Mouse (Mus musculus): ENCODE results near the gene Tmem138. TPM values are rescaled to one million over a fixed set of nuclear protein-coding genes. Genes with fewer than 3 reads are reported as not detected.

Tmem138 gene
- polyA plus RNA-seq, 1 experiment from 2014 or later: 26.8 TPM

DNA sequence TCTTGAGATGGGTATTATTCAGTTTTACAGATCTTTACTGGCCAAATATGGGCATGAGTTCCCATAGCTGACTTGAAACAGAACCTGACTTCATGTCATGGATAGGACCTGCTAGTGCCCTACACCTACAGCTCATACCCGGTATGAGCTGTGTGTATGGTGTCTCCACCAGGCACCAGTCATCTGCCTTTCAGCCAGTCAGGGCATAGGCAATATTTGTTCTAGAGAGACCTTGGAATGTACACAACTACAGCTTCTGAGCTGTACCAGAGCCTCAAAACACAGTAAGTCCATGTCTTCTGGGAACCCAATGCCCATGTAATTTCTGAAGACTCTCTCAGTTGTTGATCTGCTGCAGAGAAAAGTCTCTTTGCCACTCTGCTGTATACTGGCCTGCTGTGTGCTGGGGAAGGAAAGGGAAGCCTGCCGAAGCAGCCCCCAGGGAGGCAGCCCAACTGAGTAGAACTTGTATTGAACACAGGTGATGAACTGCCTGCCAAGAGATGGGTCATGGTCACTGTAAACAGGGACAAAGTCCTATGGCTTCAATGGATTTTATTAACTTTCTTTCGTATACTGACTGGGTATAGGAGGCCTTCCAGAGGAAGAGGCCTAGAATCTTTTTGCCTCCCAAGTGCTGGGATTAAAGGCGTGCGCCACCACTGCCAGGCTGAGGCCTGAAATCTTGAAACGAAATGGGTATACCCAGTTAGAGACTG, 14.7 kb upstream of the Tmem138 start:
- Histone ChIP-seq H3K9me3 (no peaks in the 10 kb centered on the region), H3K27me3 (replicated peaks) (no peaks in the 10 kb centered on the region), H3K36me3 (peaks cover 13% of the 10 kb centered on the region), H3K27ac (no peak overlapping the region), H3K4me3 (replicated peaks) (no peak overlapping the region), H3K4me1 (replicated peaks) (no peaks in the 10 kb centered on the region), H3K4me2 (replicated peaks) (no peak overlapping the region), H3K9ac (no peak overlapping the region)
- ATAC-seq: no peak
- WGBS: 85% methylated on average over 6 of the region's 6 CpGs

DNA sequence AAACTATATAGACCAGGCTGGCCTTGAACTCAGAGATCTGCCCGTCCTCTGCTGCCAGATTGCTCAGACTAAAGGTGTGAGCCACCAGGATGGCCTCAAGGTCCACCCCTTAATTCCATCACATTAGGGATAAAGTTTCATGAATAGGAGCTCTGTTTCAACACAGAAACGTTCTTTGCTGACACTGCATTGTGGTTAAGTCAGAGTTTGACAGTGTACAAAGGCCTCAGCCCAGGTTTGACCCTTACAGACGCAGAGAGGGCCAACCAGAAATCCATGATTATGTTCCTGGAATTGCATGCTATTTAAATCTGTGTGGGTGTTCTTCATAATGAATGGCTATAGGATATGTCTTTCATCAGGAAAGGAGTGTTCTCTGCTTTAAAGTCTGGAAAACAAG, 13.1 kb upstream of the Tmem138 start:
- Histone ChIP-seq H3K36me3 (peaks cover 7% of the 10 kb centered on the region; the same call in 1 of the 2 replicates), H3K27ac (no peak overlapping the region), H3K4me2 (replicated peaks) (no peak overlapping the region), H3K9me3 (no peaks in the 10 kb centered on the region), H3K4me3 (replicated peaks) (no peak overlapping the region), H3K9ac (no peak overlapping the region), H3K27me3 (replicated peaks) (no peaks in the 10 kb centered on the region), H3K4me1 (replicated peaks) (no peaks in the 10 kb centered on the region)
- no peak for ATAC-seq
- 71% methylated on average over 3 of the region's 3 CpGs for WGBS

DNA sequence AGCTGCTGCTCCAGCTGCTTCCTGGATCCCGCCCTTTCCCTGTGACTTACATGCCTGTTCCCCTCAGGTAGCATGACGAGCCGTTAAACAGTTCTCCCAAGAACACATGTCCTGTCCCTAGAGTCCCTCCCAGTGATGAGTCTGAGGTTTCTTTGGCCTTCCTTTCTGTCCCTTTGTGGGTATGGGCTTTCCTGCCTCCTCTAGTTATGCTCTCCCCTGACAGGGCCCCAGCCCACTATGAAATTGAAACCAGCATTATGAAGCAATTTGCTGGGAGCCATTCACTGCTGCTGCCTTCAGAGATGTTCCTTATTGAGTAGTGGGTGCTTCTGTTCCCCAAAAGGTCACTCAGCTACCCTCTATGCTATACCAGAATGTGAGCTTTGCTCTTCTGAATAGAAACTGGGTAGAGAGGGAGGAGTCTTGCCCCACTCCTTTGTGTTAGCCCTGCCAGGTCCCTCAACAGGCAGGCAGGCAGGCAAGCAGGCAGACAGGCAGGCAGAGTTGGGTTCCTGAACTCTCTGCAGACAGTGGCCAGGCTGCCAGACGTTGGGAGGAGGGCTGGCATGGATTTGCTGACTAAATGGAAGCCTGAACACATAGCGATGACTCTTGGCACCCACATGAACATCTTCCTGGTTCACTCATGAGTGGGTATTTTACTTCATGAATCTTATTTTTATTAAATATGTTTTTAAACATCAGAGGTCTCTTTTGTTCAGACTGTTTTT, 12.1 kb upstream of the Tmem138 start:
- H3K9me3 ChIP-seq: no peaks in the 10 kb centered on the region
- H3K27me3 ChIP-seq (replicated peaks): no peaks in the 10 kb centered on the region
- no peak overlapping the region for H3K9ac ChIP-seq
- H3K4me1 ChIP-seq (replicated peaks): no peaks in the 10 kb centered on the region
- no peak overlapping the region for H3K4me3 ChIP-seq (replicated peaks)
- 61% methylated on average over 5 of the region's 5 CpGs for WGBS
- no peak overlapping the region for H3K27ac ChIP-seq
- no peak overlapping the region for H3K4me2 ChIP-seq (replicated peaks)
- ATAC-seq: no peak; the same call in 1 of the 2 replicates
- peaks cover 7% of the 10 kb centered on the region; the same call in 1 of the 2 replicates for H3K36me3 ChIP-seq

DNA sequence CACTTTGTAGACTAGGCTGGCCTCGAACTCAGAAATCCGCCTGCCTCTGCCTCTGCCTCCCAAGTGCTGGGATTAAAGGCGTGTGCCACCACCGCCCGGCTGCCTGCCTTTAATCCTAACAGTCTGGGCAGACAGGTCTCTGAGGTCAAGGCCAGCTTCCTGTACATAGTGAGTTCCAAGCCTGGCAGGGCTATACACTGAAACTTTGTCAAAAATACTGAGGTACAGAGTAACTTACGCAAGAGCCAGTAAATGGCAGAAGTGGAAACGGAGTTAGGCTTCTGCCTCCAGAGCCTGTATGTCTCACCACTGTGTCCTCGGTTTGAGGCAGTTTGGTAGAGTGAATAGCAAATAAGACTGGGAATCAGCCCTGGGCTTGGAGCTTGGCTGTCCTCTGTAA, 10.1 kb upstream of the Tmem138 start:
- H3K27me3 ChIP-seq (replicated peaks): no peaks in the 10 kb centered on the region
- H3K4me3 ChIP-seq (replicated peaks): no peak overlapping the region
- peaks cover 4% of the 10 kb centered on the region; the same call in 1 of the 2 replicates for H3K36me3 ChIP-seq
- no peak overlapping the region for H3K27ac ChIP-seq
- WGBS: 84% methylated on average over 8 of the region's 8 CpGs
- no peak for ATAC-seq
- H3K4me2 ChIP-seq (replicated peaks): no peak overlapping the region
- no peak overlapping the region for H3K9ac ChIP-seq
- no peaks in the 10 kb centered on the region for H3K4me1 ChIP-seq (replicated peaks)
- no peaks in the 10 kb centered on the region for H3K9me3 ChIP-seq

DNA sequence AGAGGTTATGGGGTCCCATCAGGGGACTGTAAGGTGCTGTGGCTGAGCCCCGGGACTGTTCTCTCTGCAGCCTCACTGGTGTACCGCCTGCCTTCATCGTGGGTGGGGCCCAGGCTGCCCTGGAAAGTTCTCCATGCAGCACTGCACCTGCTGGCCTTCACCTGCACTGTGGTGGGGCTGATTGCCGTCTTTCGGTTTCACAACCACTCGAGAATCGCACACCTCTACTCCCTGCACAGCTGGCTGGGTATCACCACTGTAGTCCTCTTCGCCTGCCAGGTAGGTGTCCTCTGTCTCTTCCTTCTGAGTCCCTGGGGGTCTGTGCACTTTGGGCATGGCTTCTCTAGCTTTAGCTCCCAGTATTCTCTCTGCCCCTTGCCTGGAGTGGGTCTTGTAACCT, 8.0 kb upstream of the Tmem138 start:
- H3K36me3 ChIP-seq: peaks cover 4% of the 10 kb centered on the region; the same call in 1 of the 2 replicates
- peak; percentile 85 for ATAC-seq
- no peaks in the 10 kb centered on the region for H3K27me3 ChIP-seq (replicated peaks)
- no peak overlapping the region for H3K27ac ChIP-seq
- no peaks in the 10 kb centered on the region for H3K4me1 ChIP-seq (replicated peaks)
- no peak overlapping the region for H3K4me3 ChIP-seq (replicated peaks)
- no peaks in the 10 kb centered on the region for H3K9me3 ChIP-seq
- no peak overlapping the region for H3K9ac ChIP-seq
- WGBS: 59% methylated on average over 8 of the region's 8 CpGs
- no peak overlapping the region for H3K4me2 ChIP-seq (replicated peaks)

DNA sequence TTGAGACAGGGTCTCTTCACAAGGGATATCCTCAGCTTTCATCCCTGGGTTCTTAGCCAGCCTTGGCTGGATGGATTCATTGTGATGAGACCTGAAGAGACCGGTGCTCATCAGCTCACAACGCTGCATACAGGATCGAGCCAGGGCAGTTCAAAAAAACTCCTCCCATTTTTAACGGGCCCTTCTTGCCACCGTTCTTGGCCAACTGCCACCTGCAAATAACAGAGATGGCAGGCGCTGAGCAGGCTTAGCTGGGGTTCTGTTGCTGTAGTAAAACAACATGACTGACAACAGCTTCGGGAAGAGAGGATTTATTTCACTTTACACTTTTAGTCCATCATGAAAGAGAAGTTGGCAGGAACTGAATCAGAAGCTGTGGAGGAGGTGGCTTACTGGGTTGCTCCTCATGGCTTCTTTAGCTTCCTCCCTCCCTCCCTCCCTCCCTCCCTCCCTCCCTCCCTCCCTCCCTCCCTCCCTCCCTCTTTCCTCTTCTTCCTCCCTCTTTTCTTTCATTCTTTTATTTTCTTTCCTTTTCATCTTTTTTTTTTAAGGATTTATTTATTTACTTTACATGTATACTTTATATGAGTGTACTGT, 6.5 kb upstream of the Tmem138 start:
- 76% methylated on average over 7 of the region's 7 CpGs for WGBS

DNA sequence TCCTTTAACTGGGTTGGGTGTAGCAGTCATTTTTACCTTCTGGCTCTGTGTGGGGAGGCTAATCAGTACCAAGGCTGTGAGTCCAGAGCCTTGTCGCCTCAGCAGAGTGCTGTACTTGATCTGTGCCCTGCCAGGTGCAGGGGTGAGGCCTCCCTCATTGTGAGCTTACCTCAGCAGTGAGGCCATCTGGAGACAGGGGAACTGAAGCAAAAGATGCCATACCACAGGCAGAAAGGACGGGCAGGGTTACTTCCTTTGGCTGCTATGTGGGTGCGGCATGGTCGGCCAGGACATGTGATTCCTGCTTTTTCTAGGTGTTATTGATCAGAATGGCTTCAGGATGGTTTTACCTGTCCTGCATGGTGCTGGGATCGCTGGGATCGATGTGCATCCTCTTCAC, 4.8 kb upstream of the Tmem138 start:
- Histone ChIP-seq H3K4me1 (replicated peaks) (peaks cover 3% of the 10 kb centered on the region; the same call in 1 of the 2 replicates), H3K27ac (no peak overlapping the region), H3K4me2 (replicated peaks) (no peak overlapping the region), H3K9me3 (no peaks in the 10 kb centered on the region), H3K4me3 (replicated peaks) (no peak overlapping the region), H3K27me3 (replicated peaks) (no peaks in the 10 kb centered on the region), H3K36me3 (no peaks in the 10 kb centered on the region), H3K9ac (no peak overlapping the region)
- ATAC-seq: no peak
- WGBS: 82% methylated on average over 6 of the region's 6 CpGs

More for the DNA sequence above, 6.5 kb upstream of the Tmem138 start:
- ATAC-seq: no peak
- H3K4me1 ChIP-seq (replicated peaks): no peaks in the 10 kb centered on the region
- H3K27ac ChIP-seq: no peak overlapping the region
- H3K4me3 ChIP-seq (replicated peaks): no peak overlapping the region
- H3K4me2 ChIP-seq (replicated peaks): no peak overlapping the region
- no peak overlapping the region for H3K9ac ChIP-seq
- no peaks in the 10 kb centered on the region for H3K27me3 ChIP-seq (replicated peaks)
- H3K36me3 ChIP-seq: no peaks in the 10 kb centered on the region
- no peaks in the 10 kb centered on the region for H3K9me3 ChIP-seq

DNA sequence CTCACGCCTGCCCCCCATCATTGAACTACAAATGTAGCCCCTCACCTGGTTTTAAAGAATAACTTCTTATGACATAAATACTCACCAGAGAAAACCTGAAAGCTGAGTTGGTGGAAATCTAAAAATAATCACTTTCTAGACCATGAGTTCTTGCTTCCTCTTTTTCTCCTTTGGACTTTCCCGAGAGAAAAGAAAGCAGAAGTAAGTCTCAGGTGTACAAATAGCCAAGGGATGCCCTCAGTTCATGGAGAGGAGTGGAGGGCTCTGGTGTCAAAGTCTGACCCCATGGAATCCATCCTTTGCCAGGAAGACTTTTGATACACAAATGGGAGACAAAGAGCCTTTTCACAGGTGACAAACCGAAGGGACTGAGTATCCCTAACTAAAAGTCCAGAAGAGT, 3.6 kb upstream of the Tmem138 start:
- Histone ChIP-seq H3K27ac (no peak overlapping the region), H3K4me2 (replicated peaks) (no peak overlapping the region), H3K9me3 (no peaks in the 10 kb centered on the region), H3K4me1 (replicated peaks) (peaks cover 3% of the 10 kb centered on the region; the same call in 1 of the 2 replicates), H3K4me3 (replicated peaks) (no peak overlapping the region), H3K9ac (no peak overlapping the region), H3K36me3 (no peaks in the 10 kb centered on the region), H3K27me3 (replicated peaks) (no peaks in the 10 kb centered on the region)
- no peak for ATAC-seq
- WGBS: 81% methylated on average over 3 of the region's 3 CpGs

DNA sequence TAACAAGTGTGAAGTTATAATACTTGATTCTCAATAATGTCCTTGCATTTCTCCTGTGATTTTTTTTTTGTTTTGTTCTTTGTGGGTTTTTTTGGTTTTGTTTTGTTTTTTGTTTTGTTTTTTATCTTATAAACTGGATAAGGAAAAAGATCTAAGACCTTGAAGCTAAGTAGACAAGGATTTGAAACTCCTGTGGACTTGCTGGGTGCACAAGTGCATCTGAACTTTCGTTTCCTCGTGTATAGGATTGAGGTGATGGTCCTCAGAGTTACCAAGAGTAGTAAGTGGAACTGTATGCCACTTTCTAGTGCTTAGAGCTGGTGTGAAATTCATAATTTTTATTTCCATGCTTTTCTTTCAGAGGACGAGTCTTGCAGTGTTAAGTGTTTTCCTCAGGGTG, 2.9 kb upstream of the Tmem138 start:
- H3K27me3 ChIP-seq (replicated peaks): no peaks in the 10 kb centered on the region
- no peaks in the 10 kb centered on the region for H3K9me3 ChIP-seq
- H3K4me1 ChIP-seq (replicated peaks): peaks cover 3% of the 10 kb centered on the region; the same call in 1 of the 2 replicates
- H3K36me3 ChIP-seq: 0 out of 2 replicates have a peak, but pooled peaks cover under 1% of the 10 kb centered on the region
- H3K4me3 ChIP-seq (replicated peaks): no peak overlapping the region
- WGBS: 82% methylated on average over 3 of the region's 3 CpGs
- no peak overlapping the region for H3K9ac ChIP-seq
- H3K27ac ChIP-seq: no peak overlapping the region
- ATAC-seq: no peak
- no peak overlapping the region for H3K4me2 ChIP-seq (replicated peaks)

DNA sequence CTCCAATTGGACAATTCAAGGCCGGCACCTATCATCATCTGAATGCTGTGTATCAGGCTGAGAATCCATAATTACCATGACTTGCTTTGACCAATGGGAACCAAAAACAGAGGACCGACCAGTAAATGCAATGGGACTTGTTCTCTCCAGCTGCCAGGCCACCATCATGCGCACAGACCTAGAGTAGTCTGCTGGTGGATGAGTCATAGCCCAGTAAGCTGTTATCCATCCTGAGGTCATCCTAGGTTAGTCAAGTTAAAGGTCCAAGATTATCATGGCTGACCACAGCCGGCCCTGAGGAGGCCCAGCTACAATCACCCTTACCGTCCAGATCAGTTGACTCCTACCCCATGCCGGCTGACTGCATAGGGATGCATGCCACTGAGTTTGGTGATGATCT, 7.5 kb downstream of the Tmem138 start:
- 93% methylated on average over 6 of the region's 6 CpGs for WGBS
- no peaks in the 10 kb centered on the region for H3K27me3 ChIP-seq (replicated peaks)
- H3K9me3 ChIP-seq: no peaks in the 10 kb centered on the region
- ATAC-seq: no peak
- no peak overlapping the region for H3K4me3 ChIP-seq (replicated peaks)
- H3K27ac ChIP-seq: no peak overlapping the region
- no peaks in the 10 kb centered on the region for H3K4me1 ChIP-seq (replicated peaks)
- peaks cover 5% of the 10 kb centered on the region; the same call in 1 of the 2 replicates for H3K36me3 ChIP-seq
- H3K9ac ChIP-seq: no peak overlapping the region
- no peak overlapping the region for H3K4me2 ChIP-seq (replicated peaks)

DNA sequence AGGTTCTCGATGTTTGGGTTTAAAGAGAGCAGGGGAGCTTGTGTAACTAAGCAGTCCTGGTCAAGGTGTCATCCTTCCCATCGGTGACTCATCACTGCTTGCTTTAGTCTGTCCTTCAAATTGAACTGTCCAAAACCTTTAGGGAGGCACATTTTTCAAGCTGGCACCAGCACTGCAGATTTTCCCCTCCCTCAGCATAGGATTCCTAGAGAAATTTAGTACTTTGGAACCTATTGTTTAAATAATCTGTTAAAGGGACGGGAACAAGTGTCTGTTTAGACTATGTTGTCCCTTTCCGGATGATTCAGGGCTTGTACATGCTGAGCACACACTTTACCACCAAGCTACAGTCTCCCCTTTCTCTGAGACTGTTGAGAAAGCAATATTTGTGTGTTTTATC, 11.9 kb downstream of the Tmem138 start:
- Histone ChIP-seq H3K4me1 (replicated peaks) (peaks cover 4% of the 10 kb centered on the region; the same call in 1 of the 2 replicates), H3K36me3 (0 out of 2 replicates have a peak, but pooled peaks cover 1% of the 10 kb centered on the region), H3K9me3 (no peaks in the 10 kb centered on the region), H3K27me3 (replicated peaks) (no peaks in the 10 kb centered on the region), H3K9ac (no peak overlapping the region), H3K4me2 (replicated peaks) (no peak overlapping the region), H3K27ac (no peak overlapping the region), H3K4me3 (replicated peaks) (no peak overlapping the region)
- no peak for ATAC-seq
- WGBS: 41% methylated on average over 4 of the region's 4 CpGs

DNA sequence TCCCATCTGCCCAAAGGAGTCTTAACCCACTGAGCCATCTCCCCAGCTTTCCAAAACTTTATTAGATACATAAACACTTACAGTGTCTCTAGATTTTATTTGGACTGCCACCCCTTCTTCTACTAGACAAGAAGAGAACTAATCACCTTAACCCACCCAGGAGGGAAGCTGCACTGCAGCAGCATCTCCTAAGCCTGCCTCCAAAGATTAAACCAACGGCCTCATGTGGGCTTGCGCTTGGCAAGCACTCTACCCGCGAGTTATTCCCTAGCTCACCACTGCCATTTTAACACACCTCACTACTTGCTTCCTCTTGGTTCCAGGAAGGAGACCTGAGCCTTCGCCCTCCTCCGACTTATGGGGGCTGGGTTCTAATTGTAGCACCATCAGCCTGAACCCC, 12.9 kb downstream of the Tmem138 start:
- H3K36me3 ChIP-seq: no peaks in the 10 kb centered on the region
- WGBS: 80% methylated on average over 6 of the region's 6 CpGs
- H3K27ac ChIP-seq: no peak overlapping the region
- H3K4me3 ChIP-seq (replicated peaks): no peak overlapping the region
- no peak for ATAC-seq
- H3K4me2 ChIP-seq (replicated peaks): no peak overlapping the region
- no peaks in the 10 kb centered on the region for H3K27me3 ChIP-seq (replicated peaks)
- H3K4me1 ChIP-seq (replicated peaks): peaks cover 4% of the 10 kb centered on the region; the same call in 1 of the 2 replicates
- no peaks in the 10 kb centered on the region for H3K9me3 ChIP-seq
- no peak overlapping the region for H3K9ac ChIP-seq
